Mouse (Mus musculus) gastrocnemius, adult 18-20 months (tissue): ENCODE data around the gene Cd22. TPM values are rescaled to one million over a fixed set of nuclear protein-coding genes. Genes with fewer than 3 reads are reported as not detected.
A peak's percentile ranks its signal among the peaks of the same experiment; 100 is the strongest.
"Not testable (repeated sequence)": the region's sequence is repeated elsewhere in the genome, so short reads cannot be mapped to it uniquely, and the experiment has no call there.

Experiments
- DNase-seq: peaks from one replicate; pipeline ENCODE4 v3.0.0; 2021; ENCODE audit warnings: low spot score
- total RNA-seq, 2 experiments: library from RNA; stranded (reverse); gene quantifications; 2 replicates each; pipeline ENCODE4 v1.2.3; 2021

Cd22 gene
- total RNA-seq, 2 experiments from 2014 or later, result not detected

- DNase-seq, result no peak
Observed at GRCm38 (mm10) chr7:30863386-30863785, 16.8 kb downstream of the Cd22 start.

GRCm38 (mm10) chr7:30861464-30861863 lies 18.7 kb downstream of the Cd22 start, which contains the start of gene Ffar1:
Gene Ffar1 (minus strand): TSS chr7:30861564.
- DNase-seq, result no peak

- DNase-seq, result peak; percentile 5
Observed at GRCm38 (mm10) chr7:30859635-30860402, 20.3 kb downstream of the Cd22 start.

- DNase-seq, result peak; percentile 42
Observed at GRCm38 (mm10) chr7:30859290-30859634, 20.9 kb downstream of the Cd22 start.

- DNase-seq, result no peak
Observed at GRCm38 (mm10) chr7:30857746-30858145, 22.4 kb downstream of the Cd22 start.

- no peak for DNase-seq
Observed at GRCm38 (mm10) chr7:30856078-30856477, 24.1 kb downstream of the Cd22 start, which contains the start of gene Ffar3. Gene Ffar3 (minus strand): TSS chr7:30856178.

- DNase-seq, result no peak
Observed at GRCm38 (mm10) chr7:30851421-30851820, 28.7 kb downstream of the Cd22 start.

GRCm38 (mm10) chr7:30847934-30848333 lies 32.2 kb downstream of the Cd22 start:
- DNase-seq, result no peak

GRCm38 (mm10) chr7:30847386-30847785 lies 32.8 kb downstream of the Cd22 start:
- DNase-seq, result no peak

- no peak for DNase-seq
Observed at GRCm38 (mm10) chr7:30846505-30847053, 33.6 kb downstream of the Cd22 start.

- DNase-seq, result no peak
Observed at GRCm38 (mm10) chr7:30844676-30845297, 35.4 kb downstream of the Cd22 start.

- DNase-seq, result no peak
Observed at GRCm38 (mm10) chr7:30842092-30842491, 38.0 kb downstream of the Cd22 start.

- DNase-seq, result no peak
Observed at GRCm38 (mm10) chr7:30841379-30841778, 38.8 kb downstream of the Cd22 start.

- DNase-seq, result no peak
Observed at GRCm38 (mm10) chr7:30840306-30840705, 39.8 kb downstream of the Cd22 start.

- no peak for DNase-seq
Observed at GRCm38 (mm10) chr7:30837277-30837676, 42.9 kb downstream of the Cd22 start.

GRCm38 (mm10) chr7:30832684-30833083 lies 47.5 kb downstream of the Cd22 start:
- DNase-seq, result not testable (repeated sequence)

GRCm38 (mm10) chr7:30832261-30832660 lies 47.9 kb downstream of the Cd22 start:
- no peak for DNase-seq

GRCm38 (mm10) chr7:30829428-30829827 lies 50.7 kb downstream of the Cd22 start:
- no peak for DNase-seq

GRCm38 (mm10) chr7:30828871-30829270 lies 51.3 kb downstream of the Cd22 start:
- not testable (repeated sequence) for DNase-seq

- no peak for DNase-seq
Observed at GRCm38 (mm10) chr7:30826660-30827059, 53.5 kb downstream of the Cd22 start.

- no peak for DNase-seq
Observed at GRCm38 (mm10) chr7:30824306-30824705, 55.8 kb downstream of the Cd22 start.

- no peak for DNase-seq
Observed at GRCm38 (mm10) chr7:30823675-30824074, 56.5 kb downstream of the Cd22 start, which contains the start of gene Ffar2. Gene Ffar2 (minus strand): TSS chr7:30823775.

- no peak for DNase-seq
Observed at GRCm38 (mm10) chr7:30821532-30821931, 58.6 kb downstream of the Cd22 start.
